Mouse (Mus musculus) spleen, adult 2 months (tissue): ENCODE measurements around the gene Gpn2.

Source experiments
- CTCF ChIP-seq: fragments of 200-500 bp; IDR thresholded peaks from 2 replicates; pipeline ENCODE4 v1.5.1; 2011; ENCODE audit warnings: mild to moderate bottlenecking, inconsistent platforms; ENCODE audit not compliant: insufficient read depth, insufficient read length, insufficient replicate concordance; ENCODE audit errors: extremely low read depth
- POLR2A ChIP-seq: fragments of 200-500 bp; IDR thresholded peaks from 2 replicates; pipeline ENCODE4 v1.6.1; 2011; ENCODE audit warnings: low read depth, low read length, inconsistent platforms

GRCm38 (mm10) chr4:133557041-133557717 is 27.0 kb upstream of the Gpn2 start:
- no peak for TF ChIP-seq POLR2A
- no peak for TF ChIP-seq CTCF
